Mouse (Mus musculus) lung, postnatal 0 days (tissue): ENCODE data around the gene 1700001P01Rik. TPM values are rescaled to one million over a fixed set of nuclear protein-coding genes. Genes with fewer than 3 reads are reported as not detected.
"Not testable (repeated sequence)": the region's sequence is repeated elsewhere in the genome, so short reads cannot be mapped to it uniquely, and the experiment has no call there.

Source experiments
- ATAC-seq: fragments of 200-750 bp; cut with Nextera tagmentation; 2 replicates; pipeline ENCODE4 v1.8.0; 2017; ENCODE audit warnings: moderate library complexity
- DNase-seq: peaks from one replicate; pipeline ENCODE4 v3.0.0-alpha.2; 2016; ENCODE audit warnings: low spot score
- H3K27ac ChIP-seq: fragments of 300-500 bp; sonication (generic); 2 replicates; pipeline ENCODE4 v1.5.1; 2014; ENCODE audit warnings: antibody characterized with exemption, mild to moderate bottlenecking, low read length, mixed read lengths
- H3K27me3 ChIP-seq: fragments of 300-500 bp; sonication (generic); replicated peaks from 2 replicates; pipeline ENCODE4 v1.6.1; 2014; ENCODE audit warnings: low read length, mixed read lengths; ENCODE audit not compliant: insufficient read depth
- H3K36me3 ChIP-seq: fragments of 300-500 bp; sonication (generic); 2 replicates; pipeline ENCODE4 v1.6.1; 2014; ENCODE audit warnings: low read length, mixed read lengths; ENCODE audit not compliant: insufficient read depth
- H3K4me1 ChIP-seq: fragments of 300-500 bp; sonication (generic); 2 replicates; pipeline ENCODE4 v1.6.1; 2014; ENCODE audit warnings: antibody characterized with exemption, low read depth, low read length, mixed read lengths; ENCODE audit not compliant: insufficient read depth
- H3K4me2 ChIP-seq: fragments of 300-500 bp; sonication (generic); replicated peaks from 2 replicates; pipeline ENCODE4 v1.6.1; 2014; ENCODE audit warnings: low read depth, mild to moderate bottlenecking, low read length, moderate library complexity, mixed read lengths
- H3K4me3 ChIP-seq: fragments of 300-500 bp; sonication (generic); 2 replicates; pipeline ENCODE4 v1.5.1; 2014; ENCODE audit warnings: low read depth, low read length
- H3K9ac ChIP-seq: fragments of 300-500 bp; sonication (generic); replicated peaks from 2 replicates; pipeline ENCODE4 v1.6.1; 2014; ENCODE audit warnings: low read depth, mild to moderate bottlenecking
- H3K9me3 ChIP-seq: fragments of 300-500 bp; sonication (generic); 2 replicates; pipeline ENCODE4 v1.6.1; 2016; ENCODE audit warnings: low read length, mixed read lengths
- CTCF ChIP-seq: IDR thresholded peaks from 2 replicates; pipeline ENCODE4 v1.5.1; 2016; ENCODE audit warnings: antibody characterized with exemption, mild to moderate bottlenecking
- EP300 ChIP-seq: IDR thresholded peaks from 2 replicates; pipeline ENCODE4 v1.6.1; 2016; ENCODE audit warnings: antibody characterized with exemption, mild to moderate bottlenecking, control low read depth
- WGBS: fragments of 180-500 bp; shearing (Covaris S2); extraction: QIAGEN DNeasy Blood & Tissue Kit; methylation state at CpG from one replicate; pipeline ENCODE4 v1.1.7; 2014; 5-methylcytosine and 5-hydroxymethylcytosine counted together
- polyA plus RNA-seq: library from polyadenylated mRNA; unstranded; fragments of >200 nt; fragmentation: Nextera tagmentation; extraction: Ambion mirVana; gene quantifications from 2 replicates; pipeline ENCODE4 v1.2.1, GENCODE M21; 2015

Gene 1700001P01Rik
- polyA plus RNA-seq, 1 experiment from 2014 or later, result not detected

DNA sequence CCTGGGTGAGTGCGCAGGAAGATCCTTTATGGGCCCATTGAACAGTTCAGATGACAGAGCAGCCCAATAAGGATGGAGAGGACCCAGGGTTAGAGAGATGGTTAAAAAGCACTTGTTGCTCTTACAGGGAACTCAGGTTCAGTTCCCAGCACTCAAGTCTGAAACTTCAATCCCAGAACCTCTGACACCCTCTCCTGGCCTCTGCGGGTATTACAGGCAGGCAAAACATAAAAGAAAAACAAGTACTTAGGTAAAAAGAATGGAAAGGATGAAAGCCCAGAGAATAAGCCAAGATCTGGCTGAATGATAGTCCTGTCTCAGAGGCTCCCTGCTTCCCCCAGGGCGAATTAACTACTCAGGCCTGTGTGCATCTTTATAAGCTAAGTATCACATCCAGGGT, 36.6 kb downstream of the 1700001P01Rik start:
- no peak overlapping the region for H3K4me2 ChIP-seq
- H3K4me3 ChIP-seq, result no peak overlapping the region
- H3K9me3 ChIP-seq, result no peaks in the 10 kb centered on the region
- no peaks in the 10 kb centered on the region for H3K36me3 ChIP-seq
- peaks cover 12% of the 10 kb centered on the region for H3K4me1 ChIP-seq
- no peak overlapping the region for H3K27ac ChIP-seq
- no peaks in the 10 kb centered on the region for H3K27me3 ChIP-seq
- WGBS, result 82% methylated on average over 3 of the region's 3 CpGs
- H3K9ac ChIP-seq, result no peak overlapping the region
- no peak for ATAC-seq
- no peak for DNase-seq
- TF ChIP-seq EP300 (no peak), CTCF (peak; percentile 44)

DNA sequence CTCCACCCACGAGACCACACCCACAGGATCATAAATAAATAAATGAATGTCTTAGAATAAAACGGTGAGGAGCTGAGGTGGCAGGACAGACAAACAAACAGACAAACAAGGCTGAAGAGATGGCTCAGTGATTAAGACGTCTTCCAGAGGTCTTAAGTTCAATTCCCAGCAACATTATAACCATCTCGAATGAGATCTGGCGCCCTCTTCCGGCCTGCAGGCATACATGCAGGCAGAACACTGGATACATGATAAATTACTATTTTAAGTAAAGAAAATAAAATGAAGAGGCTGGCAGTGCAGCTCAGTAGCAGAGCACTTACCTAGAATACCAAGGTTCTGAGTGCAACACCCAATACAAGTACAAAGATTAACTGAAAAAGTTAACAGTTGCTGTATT, 37.0 kb downstream of the 1700001P01Rik start:
- Histone ChIP-seq H3K4me1 (peaks cover 11% of the 10 kb centered on the region), H3K36me3 (no peaks in the 10 kb centered on the region), H3K27ac (no peak overlapping the region), H3K9ac (no peak overlapping the region), H3K4me3 (no peak overlapping the region), H3K27me3 (no peaks in the 10 kb centered on the region), H3K4me2 (no peak overlapping the region), H3K9me3 (no peaks in the 10 kb centered on the region)
- TF ChIP-seq EP300 (no peak), CTCF (peak; percentile 61)
- 56% methylated on average over 6 of the region's 6 CpGs for WGBS
- DNase-seq (no peak), ATAC-seq (no peak)

DNA sequence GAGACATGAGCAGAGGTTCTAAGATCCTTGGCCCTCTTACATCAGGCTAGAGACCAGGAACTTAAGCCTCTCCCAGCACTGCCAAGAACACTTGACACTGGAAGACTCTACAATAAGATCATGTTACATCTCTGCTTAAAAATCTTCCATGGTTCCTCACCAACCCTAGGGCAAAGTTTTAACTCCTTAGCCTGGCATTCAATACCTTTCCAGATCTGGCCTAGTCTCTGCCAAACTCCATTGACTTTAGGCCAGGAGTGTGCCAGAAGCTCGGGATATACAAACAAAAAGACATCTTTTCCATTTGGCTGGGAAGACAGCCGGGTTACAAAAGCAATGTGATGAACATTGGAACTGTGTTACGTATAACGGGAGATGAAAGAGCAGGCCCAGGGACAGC, 38.1 kb downstream of the 1700001P01Rik start:
- 57% methylated on average over 4 of the region's 4 CpGs for WGBS
- H3K4me2 ChIP-seq, result no peak overlapping the region
- no peaks in the 10 kb centered on the region for H3K36me3 ChIP-seq
- H3K9ac ChIP-seq, result no peak overlapping the region
- DNase-seq, result no peak
- no peak overlapping the region for H3K4me3 ChIP-seq
- no peaks in the 10 kb centered on the region for H3K9me3 ChIP-seq
- H3K27ac ChIP-seq, result no peak overlapping the region
- TF ChIP-seq CTCF (no peak), EP300 (no peak)
- H3K27me3 ChIP-seq, result no peaks in the 10 kb centered on the region
- peaks cover 1% of the 10 kb centered on the region; the same call in 1 of the 2 replicates for H3K4me1 ChIP-seq
- no peak for ATAC-seq

DNA sequence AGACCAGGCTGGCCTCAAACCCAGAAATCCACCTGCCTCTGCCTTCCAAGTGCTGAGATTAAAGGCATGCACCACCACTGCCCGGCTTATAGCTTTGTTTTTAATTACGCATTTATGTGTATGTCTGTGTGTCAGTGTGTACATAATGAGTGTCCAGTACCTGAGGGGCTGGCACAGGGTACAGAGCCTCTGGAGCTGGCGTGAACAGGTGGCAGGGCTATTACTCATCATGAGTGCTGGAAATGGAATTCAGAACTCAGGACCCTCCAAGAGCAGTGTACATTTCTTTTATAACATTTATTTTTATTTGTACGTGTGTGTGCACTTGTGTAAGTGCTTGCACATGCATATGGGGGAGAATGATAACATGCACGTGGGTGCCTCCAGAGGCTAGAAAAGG, 39.1 kb downstream of the 1700001P01Rik start:
- no peak overlapping the region for H3K27ac ChIP-seq
- no peak overlapping the region for H3K4me3 ChIP-seq
- no peak for ATAC-seq
- H3K27me3 ChIP-seq, result no peaks in the 10 kb centered on the region
- no peaks in the 10 kb centered on the region for H3K36me3 ChIP-seq
- 83% methylated on average over 5 of the region's 5 CpGs for WGBS
- no peaks in the 10 kb centered on the region for H3K9me3 ChIP-seq
- no peak overlapping the region for H3K4me2 ChIP-seq
- TF ChIP-seq CTCF (no peak), EP300 (no peak)
- no peak overlapping the region for H3K9ac ChIP-seq
- DNase-seq, result no peak
- H3K4me1 ChIP-seq, result no peaks in the 10 kb centered on the region

DNA sequence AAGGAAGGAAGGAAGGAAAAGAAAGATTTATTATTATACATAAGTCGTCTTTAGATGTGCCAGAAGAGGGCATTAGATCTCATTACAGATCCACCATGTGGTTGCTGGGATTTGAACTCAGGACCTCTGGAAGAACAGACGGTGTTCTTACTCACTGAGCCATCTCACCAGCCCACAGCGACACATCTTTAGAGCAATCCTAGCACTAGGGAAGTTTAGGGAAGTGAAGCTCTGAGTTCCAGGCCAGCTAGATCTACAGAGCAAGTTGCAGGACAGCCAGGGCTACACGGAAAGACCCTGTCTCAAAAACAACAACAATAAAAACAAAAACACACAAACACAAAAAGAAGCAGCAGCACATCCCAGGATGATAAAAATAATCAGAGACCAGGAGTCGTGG, 40.9 kb downstream of the 1700001P01Rik start:
- not testable (repeated sequence) for ATAC-seq, DNase-seq, H3K4me1 ChIP-seq, H3K27me3 ChIP-seq, H3K4me2 ChIP-seq, H3K27ac ChIP-seq, H3K36me3 ChIP-seq, H3K9me3 ChIP-seq, H3K4me3 ChIP-seq, H3K9ac ChIP-seq
- WGBS, result 81% methylated on average over 5 of the region's 5 CpGs

DNA sequence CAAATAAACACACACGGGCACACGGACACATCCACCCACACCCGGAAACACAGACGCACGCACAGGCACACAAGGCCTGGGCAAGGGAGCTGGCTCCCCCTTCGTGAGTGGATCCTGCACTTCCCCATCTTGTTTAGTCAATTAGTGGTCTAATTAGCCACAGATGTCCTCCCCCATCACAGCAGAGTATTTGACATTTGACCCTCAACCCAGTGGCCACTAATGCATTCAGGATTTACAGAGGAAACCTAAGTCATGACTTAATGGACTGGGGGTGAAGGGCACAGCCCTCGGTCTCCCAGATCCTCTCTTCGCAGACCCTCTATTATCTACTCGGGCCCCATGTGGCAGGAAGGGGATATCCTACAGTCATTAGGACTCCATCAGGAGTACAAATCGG, 42.0 kb downstream of the 1700001P01Rik start:
- 41% methylated on average over 10 of the region's 10 CpGs for WGBS
- H3K4me2 ChIP-seq, result no peak overlapping the region
- H3K36me3 ChIP-seq, result no peaks in the 10 kb centered on the region
- no peak overlapping the region for H3K4me3 ChIP-seq
- no peaks in the 10 kb centered on the region for H3K9me3 ChIP-seq
- no peaks in the 10 kb centered on the region for H3K27me3 ChIP-seq
- TF ChIP-seq CTCF (no peak), EP300 (no peak)
- no peak overlapping the region for H3K9ac ChIP-seq
- ATAC-seq, result peak; percentile 64
- DNase-seq, result peak; percentile 27
- no peaks in the 10 kb centered on the region for H3K4me1 ChIP-seq
- H3K27ac ChIP-seq, result no peak overlapping the region

DNA sequence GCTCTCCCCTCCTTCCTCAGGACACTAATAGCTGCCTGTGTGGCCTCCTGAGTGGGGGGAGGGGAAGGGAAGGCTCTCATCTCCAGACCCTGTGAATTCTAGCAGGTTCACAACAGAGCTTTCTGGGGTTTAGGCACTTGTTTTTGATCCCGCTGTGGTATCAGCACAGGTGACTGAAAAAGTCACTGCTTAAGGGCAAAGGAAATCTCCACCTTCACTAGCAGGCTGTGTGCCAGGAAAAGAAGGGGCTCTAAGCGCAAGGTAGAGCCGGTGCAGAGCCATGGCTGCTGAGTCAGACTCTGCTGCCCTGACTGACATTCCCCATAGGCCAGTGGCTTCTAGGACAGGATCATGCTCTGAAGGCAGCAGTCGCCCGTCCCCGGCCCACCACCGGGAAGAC, 47.0 kb downstream of the 1700001P01Rik start:
- Histone ChIP-seq H3K27me3 (no peaks in the 10 kb centered on the region), H3K4me3 (no peak overlapping the region), H3K4me1 (no peaks in the 10 kb centered on the region), H3K36me3 (peaks cover 14% of the 10 kb centered on the region; the same call in 1 of the 2 replicates), H3K4me2 (no peak overlapping the region), H3K9me3 (no peaks in the 10 kb centered on the region), H3K9ac (no peak overlapping the region), H3K27ac (no peak overlapping the region)
- DNase-seq (no peak), ATAC-seq (no peak)
- 90% methylated on average over 7 of the region's 7 CpGs for WGBS
- TF ChIP-seq EP300 (no peak), CTCF (no peak)
